Mouse (Mus musculus) kidney, postnatal 36 days (tissue): ENCODE data around the gene Synrg.
A peak's percentile ranks its signal among the peaks of the same experiment; 100 is the strongest.

Source experiments
- DNase-seq, 2 experiments: peaks; one replicate each; pipeline ENCODE4 v3.0.0; 2021 to 2022; ENCODE audit warnings: mixed read lengths in 2 of 2

The Synrg gene

GRCm38 (mm10) chr11:84042808-84043762 is 78.9 kb downstream of the Synrg start:
- no peak for DNase-seq

- no peak for DNase-seq
Measured at GRCm38 (mm10) chr11:84044988-84045387, 80.8 kb downstream of the Synrg start.

- no peak for DNase-seq
Measured at GRCm38 (mm10) chr11:84047270-84047669, 83.0 kb downstream of the Synrg start.

GRCm38 (mm10) chr11:84048411-84048810 is 84.2 kb downstream of the Synrg start:
- no peak for DNase-seq

GRCm38 (mm10) chr11:84053055-84053454 is 88.8 kb downstream of the Synrg start:
- DNase-seq, result no peak

GRCm38 (mm10) chr11:84053524-84054163 is 89.4 kb downstream of the Synrg start:
- DNase-seq, result peak in 1 of 2 experiments; percentile 68

GRCm38 (mm10) chr11:84057418-84057817 is 93.2 kb downstream of the Synrg start:
- no peak for DNase-seq

- DNase-seq, result no peak
Measured at GRCm38 (mm10) chr11:84059784-84060183, 95.6 kb downstream of the Synrg start.

GRCm38 (mm10) chr11:84060635-84061034 is 96.4 kb downstream of the Synrg start:
- no peak for DNase-seq

GRCm38 (mm10) chr11:84061881-84062280 is 97.7 kb downstream of the Synrg start:
- DNase-seq, result no peak

- peak in 1 of 2 experiments; percentile 25 for DNase-seq
Measured at GRCm38 (mm10) chr11:84062805-84063204, 98.6 kb downstream of the Synrg start.

- no peak for DNase-seq
Measured at GRCm38 (mm10) chr11:84063631-84064209, 99.5 kb downstream of the Synrg start.

GRCm38 (mm10) chr11:84066071-84066481 is 101.8 kb downstream of the Synrg start:
- peak in 1 of 2 experiments; percentile 36 for DNase-seq

GRCm38 (mm10) chr11:84066927-84067645 is 102.9 kb downstream of the Synrg start:
- peak; percentile 42 to 45 for DNase-seq

- DNase-seq, result no peak
Measured at GRCm38 (mm10) chr11:84067720-84068190, 103.5 kb downstream of the Synrg start.

- DNase-seq, result peak; percentile 45 to 79
Measured at GRCm38 (mm10) chr11:84068191-84069033, 104.2 kb downstream of the Synrg start.

GRCm38 (mm10) chr11:84069034-84069370 is 104.8 kb downstream of the Synrg start, which contains the start of gene Dusp14:
TSS of gene Dusp14 (minus strand) at chr11:84069261.
- peak; percentile 72 to 80 for DNase-seq

- peak in 1 of 2 experiments; percentile 36 for DNase-seq
Measured at GRCm38 (mm10) chr11:84072904-84073651, 108.8 kb downstream of the Synrg start.

- DNase-seq, result peak; percentile 63 to 68
Measured at GRCm38 (mm10) chr11:84073816-84074764, 109.9 kb downstream of the Synrg start.

- DNase-seq, result no peak
Measured at GRCm38 (mm10) chr11:84077008-84077407, 112.8 kb downstream of the Synrg start.
